Mouse (Mus musculus) cerebral cortex, adult 2 months (tissue): ENCODE measurements around the gene Psmb8.

Source experiments
- WGBS: fragments of 180-500 bp; shearing (Covaris S2); methylation state at CpG from one replicate; pipeline ENCODE4 v1.1.7; 2018; 5-methylcytosine and 5-hydroxymethylcytosine counted together

Gene Psmb8

DNA sequence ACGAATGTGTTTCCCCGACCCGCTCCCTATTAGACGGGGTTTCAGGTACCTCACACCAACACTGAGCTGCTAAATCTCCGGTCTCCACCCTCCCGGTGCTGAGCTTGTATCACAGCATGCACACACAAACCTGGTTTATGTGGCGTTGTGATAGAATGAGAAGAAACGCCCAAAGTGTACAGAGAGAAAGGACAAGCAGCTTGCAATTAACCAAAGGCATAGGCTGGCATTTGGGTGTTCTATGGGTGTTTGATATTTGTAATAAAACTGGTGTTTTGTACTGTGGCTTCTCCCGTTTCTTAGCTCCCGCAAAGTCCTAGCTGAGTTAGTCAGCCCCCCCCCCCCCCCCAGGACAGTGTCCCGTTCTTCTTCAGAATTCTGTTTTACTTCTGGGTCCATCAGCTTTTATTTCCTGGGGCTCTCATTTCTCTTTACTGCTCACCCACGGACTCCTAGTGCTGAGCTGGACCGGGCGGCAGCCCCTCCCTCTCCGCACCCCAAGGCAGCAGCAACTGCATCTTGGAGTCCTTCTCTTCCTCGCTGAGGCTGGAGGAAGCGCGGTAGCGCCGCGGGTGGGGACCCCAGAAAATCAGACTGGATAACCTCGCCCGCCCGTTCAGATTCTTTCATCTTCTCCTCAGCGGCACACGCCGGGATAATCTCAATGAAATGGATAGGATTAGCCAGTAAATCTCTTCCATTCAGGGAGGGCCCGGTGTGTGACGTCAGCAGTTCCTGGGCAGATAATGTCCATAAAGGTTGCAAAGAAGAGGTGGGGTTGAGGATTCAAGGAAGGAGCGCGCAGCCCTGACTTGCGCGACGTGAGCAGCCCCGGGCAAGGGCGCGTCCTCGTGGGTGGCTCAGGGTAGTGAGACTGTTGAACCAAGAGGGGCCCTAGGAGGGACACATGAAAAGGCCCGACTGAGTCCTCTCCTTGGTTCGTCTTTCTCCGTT lies at the start of gene Psmb8:
Gene Psmb8, plus strand, starts transcription at position 781 of the 954 bp plus-strand sequence.
- WGBS, result 8% methylated on average over 41 of the region's 41 CpGs

DNA sequence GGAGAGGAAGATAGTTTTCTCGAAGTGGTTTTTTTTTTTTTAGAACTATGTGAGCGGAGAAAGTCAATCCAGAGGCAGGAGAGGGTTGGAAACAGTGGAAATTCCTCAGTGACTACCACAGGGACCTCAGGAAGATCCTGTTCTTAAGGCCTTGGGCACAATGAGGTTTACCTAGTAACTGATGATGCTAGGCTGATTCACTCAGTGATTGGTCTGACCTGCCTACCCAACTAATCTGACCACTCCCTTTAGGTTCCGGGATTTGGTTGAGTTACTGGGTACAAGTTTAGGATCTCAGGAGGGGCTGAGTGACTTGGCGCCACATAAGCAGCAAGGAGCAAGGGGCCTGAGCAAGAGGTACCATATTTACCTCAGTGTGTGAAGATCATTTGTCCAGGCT lies 44.6 kb upstream of the Psmb8 start, which contains the start of gene H2-DMb1:
Gene H2-DMb1, plus strand, starts transcription at position 150 of the 400 bp plus-strand sequence.
- 39% methylated on average over 4 of the region's 4 CpGs for WGBS

DNA sequence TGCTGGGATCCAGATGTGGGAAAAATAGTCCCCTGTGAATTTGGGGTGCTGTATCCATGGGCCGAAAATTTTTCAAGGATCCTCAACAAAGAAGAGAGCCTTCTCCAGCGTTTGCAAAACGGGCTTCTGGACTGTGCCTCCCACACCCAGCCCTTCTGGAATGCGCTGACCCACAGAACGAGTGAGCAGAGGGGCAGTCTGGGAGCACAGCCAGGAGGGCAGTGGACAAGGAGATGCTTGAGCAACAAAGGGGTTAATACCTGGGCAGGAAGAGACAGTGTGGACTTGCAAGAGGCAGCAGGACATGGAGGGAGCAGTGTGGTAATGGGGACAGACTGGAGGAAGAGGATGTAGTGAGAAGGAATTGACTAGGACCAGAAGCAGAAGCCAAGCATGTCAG lies 42.0 kb upstream of the Psmb8 start:
- WGBS, result 65% methylated on average over 5 of the region's 5 CpGs

DNA sequence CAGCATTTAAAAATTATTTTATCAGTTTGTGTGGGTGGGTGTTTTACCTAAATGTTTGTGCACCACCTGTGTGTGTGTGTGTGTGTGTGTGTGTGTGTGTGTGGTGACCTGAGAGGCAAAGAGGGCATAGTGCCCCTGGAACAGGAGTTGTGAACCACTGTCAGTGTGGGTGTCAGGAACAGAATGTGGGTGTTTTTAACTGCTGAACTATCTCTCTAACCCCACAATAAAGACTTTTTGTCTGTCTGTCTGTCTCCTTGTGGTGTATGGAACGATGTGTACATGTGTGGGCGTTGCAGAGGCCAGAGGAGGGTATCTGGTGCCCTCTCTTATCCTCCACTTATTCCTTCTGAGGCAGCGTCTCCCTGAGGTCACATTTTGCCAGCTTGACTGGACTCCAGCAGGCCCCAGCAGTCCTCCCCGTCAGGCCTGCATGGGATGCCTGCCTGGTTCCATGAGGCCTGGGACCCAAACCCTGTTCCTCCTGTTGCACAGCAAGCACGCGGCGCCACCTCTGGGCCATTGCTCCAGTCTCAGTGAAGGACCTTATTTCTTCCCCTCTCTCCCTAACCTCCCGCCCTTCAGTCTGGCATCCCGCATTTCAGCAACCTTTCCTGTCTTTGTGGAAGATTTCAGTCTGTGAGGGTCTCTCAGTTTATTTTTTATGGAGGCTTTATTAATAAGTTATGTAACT lies 33.2 kb upstream of the Psmb8 start:
- 60% methylated on average over 9 of the region's 9 CpGs for WGBS

DNA sequence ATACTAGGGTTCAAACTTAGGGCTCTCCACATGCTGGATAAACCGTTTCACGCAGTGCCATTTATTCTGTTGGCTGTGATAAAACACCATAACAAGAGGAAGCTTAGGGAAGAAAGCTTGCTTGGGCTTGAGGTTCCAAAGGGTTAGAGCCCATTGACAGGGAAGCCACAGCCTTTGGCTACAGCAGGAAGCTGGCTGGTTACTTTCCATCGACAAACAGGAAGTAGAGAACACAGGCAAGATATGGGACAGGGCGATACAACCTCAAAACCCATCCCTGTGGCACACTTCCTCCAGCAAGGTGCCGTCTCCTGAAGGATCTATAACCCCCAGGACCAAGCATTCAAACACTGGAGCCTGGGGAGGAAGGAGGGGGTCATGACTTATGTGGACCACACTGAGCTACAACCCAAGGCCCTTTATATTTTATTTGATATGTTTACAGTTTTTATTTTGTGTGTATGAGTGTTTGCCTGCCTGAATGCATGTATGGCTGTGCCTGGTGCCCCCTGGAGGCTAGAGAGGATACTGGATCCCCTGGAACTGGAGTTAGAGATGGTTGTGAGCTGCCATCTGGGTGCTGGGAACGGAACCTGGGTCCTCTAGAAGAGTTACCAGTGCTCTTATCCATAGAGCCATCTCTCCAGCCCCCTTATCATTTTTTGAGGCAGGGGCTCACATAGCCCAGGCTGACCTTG lies 32.3 kb upstream of the Psmb8 start:
- WGBS, result 82% methylated on average over 6 of the region's 6 CpGs

DNA sequence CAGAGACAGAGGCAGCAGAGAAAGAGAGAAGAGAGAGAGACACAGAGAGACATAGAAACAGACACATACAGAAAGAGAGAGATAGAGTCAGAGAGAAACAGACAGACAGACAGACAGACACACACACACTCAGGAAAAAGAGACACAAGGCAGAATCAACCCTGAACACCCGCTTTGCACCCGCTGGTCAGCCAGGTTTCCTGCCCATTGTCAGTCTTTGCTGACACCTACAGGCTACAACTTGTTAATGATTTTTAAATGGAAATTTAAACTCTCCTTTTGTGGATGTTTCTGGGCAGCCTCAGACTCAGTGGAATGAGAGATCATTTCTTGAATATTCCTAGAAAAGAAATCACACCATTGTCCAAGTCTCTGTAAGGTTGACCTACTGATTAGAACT lies 28.2 kb upstream of the Psmb8 start:
- 2% methylated on average over 2 of the region's 2 CpGs for WGBS

DNA sequence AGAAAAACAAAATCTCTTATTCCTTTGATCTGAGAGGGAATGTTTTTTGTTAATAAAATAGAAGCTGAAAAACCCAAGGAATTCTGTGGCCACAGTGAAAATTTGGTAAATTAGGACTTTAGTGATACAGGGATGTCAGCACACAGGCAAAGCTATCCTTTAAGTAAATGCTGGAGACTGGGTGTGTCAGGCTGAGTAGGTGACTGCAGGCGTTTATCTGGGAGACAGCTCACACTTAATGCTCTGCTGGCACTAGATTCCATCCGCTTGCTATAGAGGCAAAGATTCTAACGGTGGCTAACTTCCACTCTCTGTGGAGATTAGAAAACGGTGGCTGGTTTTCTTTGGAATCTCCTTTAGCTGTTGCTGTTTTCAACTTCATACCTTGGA lies 27.0 kb upstream of the Psmb8 start:
- WGBS, result 23% methylated on average over 4 of the region's 4 CpGs

DNA sequence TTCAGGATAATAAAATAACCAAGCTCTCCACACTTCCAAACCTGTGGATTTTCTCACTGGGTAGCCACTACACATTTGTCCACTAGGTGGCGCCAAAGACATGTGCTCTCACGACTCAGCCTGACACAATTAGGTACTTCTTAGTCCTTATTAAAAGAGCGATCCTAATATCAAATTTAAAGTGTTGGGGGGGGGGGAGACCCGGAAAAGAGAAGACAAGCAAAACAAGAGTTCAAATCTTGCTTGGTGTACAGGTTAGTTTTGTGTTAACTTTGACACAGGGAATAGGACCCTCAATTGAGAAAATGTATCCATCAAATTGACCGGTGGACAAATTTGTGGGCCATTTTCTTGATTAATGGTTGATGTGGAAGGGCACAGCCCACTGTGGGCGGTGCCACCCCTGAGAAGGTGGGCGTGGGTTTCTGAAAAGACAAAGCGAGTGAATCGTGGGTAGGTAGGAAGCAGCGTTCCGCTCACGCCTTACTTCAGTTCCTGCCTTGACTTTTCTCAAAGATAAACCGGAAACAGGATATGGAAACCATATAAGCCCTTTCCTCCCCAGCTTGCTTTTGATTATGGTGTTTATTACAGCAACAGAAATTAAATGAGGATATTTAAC lies 26.5 kb upstream of the Psmb8 start:
- 35% methylated on average over 13 of the region's 13 CpGs for WGBS

DNA sequence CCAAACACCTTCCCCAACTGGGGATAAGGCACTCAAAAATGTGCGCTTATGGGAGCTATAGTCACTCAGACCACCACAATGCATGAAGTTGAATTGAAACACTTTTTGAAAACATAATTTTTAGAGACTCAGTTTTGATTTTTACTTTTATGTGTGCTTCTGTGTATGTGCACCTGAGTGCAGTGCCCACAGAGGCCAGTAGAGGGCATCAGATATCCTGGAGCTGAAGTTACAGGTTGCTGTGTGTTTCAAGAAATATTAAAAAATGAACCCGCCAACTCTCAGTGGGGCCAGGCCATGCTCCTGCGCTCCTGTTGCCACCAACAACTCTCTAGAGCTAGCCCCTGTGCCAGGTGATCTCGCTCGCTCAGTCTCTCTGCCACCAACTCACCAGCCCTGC lies 25.0 kb upstream of the Psmb8 start:
- WGBS, result 97% methylated on average over 5 of the region's 5 CpGs

DNA sequence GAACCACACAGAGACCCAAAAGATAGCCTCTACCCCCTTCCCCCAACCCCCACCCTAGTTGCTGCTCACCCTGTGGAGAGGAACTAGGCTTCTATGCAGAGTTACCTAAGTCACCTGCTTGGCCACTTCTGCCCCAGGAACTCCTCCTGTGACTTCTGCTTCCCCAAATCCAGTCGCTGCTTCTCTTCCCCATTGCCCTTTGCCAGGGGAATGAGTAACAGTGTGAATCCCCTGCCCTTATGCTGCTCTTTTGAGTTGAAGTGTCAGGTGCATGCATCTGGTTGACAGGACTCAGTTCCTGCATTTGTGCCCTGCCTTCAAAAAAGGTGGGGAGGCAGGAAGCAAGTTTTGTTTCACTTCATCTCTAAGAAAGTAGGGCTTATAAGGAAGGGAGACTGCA lies 23.4 kb upstream of the Psmb8 start:
- WGBS, result 80% methylated on average over 1 of the region's 1 CpGs

DNA sequence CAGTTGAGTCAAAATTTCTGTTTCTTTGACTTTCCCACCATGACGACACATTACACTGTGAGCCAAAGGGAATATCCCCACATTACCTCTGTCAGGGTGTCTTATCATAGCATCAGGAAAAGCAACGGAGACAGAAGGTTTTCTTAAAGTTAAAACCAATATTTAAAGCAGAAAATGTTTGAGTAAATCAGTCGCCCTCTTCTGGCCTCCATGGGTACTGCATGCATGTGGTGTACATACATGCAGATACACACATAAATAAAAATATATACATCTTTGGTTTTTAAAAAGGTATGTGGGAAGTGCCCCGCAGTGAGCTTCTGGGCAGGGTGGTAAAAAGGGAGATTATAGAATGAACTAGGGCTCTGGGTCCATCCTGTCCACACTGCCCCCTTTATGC lies 20.3 kb upstream of the Psmb8 start:
- 68% methylated on average over 4 of the region's 4 CpGs for WGBS

DNA sequence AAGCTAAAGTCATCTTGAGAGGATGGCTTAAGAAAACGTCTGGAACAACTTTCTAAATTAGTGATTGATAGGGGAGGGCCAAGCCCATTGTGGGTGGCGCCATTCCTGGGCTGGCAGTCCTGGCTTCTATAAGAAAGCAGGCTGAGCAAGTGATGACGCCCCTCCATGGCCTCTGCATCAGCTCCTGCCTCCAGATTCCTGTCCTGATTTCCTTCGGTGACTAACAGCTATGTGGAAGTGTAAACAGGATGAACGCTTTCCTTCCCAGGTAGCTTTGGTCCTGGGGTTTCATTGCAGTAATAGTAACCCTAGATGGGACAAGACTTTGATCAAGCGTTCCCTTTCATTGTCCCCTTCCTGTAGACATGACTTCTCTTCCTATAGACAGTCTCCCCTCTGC lies 18.5 kb upstream of the Psmb8 start:
- WGBS, result 64% methylated on average over 6 of the region's 6 CpGs

DNA sequence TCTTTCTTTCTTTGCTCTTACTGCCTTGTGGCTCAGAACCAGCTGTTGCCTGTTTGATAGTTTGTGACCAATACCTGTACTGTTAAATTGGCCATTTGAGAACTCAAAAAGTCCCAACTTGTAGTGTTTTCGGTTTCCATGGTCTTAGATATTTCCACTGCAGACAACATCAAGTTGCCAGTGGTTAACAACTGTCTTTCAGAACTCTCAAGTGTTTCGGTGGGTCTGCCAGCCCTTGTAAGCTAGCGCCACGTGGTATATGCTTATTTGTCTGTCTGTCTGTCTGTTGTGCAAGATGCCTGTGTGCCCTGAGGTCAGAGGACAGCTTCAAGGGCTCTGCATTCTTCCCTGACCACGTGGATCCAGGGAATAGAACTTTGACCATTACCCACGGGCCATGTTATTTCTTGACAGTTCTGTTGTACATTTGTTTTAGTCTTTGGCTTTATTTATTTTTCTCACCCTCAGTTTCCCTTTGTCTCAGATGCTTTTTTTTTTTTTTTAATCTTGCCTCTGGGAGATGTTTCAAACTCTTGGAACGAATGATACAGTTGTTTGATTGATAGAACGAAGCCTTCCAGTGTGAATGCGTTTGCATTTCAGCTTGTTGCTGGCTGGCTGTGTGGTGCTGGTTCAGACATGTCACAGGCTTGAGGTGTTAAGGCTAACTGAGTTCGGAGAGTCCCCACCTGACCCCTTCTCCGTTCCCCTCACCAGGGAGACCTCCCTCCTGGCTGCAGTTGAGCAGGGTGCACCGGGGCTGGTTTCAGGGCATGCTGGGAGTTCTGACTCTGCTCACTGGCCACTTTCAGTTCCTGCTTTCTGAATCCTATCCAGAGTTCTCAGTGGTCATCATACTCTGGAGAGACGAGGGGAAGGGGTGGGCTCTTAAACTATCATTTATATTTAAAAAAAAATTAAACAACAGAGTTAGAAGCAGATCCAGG lies 17.3 kb upstream of the Psmb8 start:
- WGBS, result 78% methylated on average over 13 of the region's 13 CpGs

DNA sequence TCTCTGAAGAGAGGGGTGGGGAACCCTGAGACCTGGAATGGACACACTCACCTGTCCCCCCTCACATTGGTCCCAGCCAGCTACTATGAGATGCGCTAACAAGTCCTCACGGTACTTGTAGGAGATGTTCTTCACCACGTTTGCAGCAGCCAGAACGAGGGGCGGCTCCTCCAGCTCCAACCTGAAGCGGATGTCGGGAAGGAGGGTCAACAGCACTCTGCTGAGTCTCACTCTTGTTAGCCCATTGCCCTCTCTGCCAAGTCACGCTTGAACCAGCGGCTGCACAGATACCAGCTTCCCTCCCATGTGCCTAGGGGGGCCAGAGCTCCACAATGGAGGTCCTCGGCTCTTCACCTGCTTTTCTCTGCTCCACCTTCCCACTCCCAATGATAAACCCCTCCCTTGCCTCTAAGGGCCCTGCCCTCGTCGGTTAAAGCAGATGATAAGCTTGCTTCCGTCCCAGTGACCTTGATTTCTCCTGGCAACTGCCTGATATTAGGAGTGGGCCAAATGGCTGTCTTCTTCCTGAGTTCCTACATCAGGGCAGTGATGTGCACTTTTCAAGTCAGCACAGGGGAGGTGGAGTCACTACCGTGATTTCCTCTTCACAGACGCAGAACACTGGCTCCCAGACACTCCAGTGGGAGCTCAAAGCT lies 13.8 kb upstream of the Psmb8 start:
- 82% methylated on average over 15 of the region's 15 CpGs for WGBS

DNA sequence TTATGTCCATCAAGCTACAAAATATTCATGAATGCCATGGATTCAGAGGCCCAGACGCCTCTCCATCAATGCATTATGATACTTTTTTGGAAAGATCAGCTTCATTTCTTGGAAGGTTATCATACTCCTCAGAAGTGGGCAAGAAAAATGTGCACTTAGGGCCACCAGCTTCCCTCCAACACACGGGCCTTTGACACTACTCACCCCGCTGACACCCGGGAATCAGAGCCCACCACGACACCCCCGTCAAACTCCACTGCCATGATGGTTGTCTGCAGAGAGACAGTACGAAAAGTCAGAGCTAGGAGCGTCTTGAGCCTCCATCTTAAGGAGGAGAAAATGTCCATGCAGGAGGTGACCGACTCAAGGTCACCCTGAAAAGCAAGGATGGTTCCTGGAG lies 12.0 kb upstream of the Psmb8 start:
- WGBS, result 95% methylated on average over 9 of the region's 9 CpGs

DNA sequence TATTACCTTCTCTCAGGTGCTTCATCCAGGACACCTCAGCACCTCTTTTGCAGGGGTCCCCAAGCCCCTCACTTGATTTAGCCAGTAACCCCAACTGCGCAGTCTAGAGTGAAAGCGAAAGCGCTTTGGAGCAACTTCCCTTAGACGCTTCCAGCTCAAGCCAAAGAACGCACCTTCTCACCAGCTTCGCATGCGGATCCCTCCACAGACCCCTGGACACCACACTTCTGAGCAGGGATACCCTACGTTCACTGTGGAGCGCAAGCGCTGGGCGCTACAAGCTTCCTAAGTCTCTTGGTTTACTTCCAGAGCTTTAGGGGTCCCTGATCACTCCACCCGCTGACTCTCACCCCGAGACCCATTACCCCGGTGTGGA lies 10.6 kb upstream of the Psmb8 start:
- 5% methylated on average over 14 of the region's 14 CpGs for WGBS

DNA sequence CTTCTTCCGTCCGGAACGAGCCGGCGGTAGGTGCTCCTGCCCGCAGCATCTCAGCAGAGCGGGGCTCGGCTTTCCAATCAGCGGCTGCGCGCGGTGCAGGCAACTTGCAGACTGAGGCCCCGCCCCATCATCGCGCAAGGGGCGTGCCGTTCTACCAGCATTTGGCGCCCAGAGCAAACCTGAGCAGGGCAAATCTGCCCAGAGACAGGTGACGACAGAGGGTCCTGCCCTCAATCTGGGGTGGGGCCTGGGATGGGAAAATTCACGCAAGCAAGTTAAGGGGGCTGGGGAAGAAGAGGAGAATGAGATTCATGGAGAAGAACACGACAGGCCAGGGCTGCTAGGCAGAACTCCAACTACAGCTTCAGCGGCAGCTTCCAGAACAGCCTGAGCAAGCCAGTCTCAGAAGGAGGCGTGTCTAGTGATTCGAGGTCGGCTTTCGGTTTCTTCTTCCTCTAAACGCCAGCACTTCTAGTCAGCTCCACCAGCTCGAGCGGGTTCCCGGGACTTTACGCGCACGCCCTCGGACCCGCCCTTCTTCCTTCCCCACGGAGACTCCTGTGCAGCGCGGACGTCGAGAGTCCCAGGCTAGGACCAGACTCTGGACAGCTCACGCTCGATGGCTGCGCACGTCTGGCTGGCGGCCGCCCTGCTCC lies 10.1 kb upstream of the Psmb8 start, which contains the start of the genes Tap1 and Psmb9:
Gene Tap1, plus strand, starts transcription at position 293 of the 656 bp plus-strand sequence.
Gene Psmb9, minus strand, starts transcription at position 504 of the 656 bp plus-strand sequence.
- under 1% methylated on average over 46 of the region's 46 CpGs for WGBS

DNA sequence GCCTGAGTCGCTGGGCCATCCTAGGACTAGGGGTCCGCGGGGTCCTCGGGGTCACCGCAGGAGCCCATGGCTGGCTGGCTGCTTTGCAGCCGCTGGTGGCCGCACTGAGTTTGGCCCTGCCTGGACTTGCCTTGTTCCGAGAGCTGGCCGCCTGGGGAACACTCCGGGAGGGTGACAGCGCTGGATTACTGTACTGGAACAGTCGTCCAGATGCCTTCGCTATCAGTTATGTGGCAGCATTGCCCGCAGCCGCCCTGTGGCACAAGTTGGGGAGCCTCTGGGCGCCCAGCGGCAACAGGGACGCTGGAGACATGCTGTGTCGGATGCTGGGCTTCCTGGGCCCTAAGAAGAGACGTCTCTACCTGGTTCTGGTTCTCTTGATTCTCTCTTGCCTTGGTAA lies 9.5 kb upstream of the Psmb8 start:
- 9% methylated on average over 20 of the region's 20 CpGs for WGBS

DNA sequence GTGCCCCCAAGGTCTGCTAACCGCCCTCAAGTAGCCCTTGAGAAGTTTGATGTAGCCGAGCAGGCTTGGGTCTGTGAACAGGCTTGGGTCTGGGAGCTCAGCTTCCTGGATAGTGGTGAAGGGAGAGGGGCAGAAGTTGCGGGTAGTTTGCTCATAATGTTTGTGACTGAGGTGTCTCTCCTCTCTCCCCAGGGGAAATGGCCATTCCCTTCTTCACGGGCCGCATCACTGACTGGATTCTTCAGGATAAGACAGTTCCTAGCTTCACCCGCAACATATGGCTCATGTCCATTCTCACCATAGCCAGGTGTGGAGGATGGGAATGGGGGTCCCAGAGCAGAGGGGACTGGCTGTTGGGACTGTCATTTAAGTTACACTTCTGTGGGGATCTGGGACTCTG lies 8.5 kb upstream of the Psmb8 start:
- 90% methylated on average over 6 of the region's 6 CpGs for WGBS

DNA sequence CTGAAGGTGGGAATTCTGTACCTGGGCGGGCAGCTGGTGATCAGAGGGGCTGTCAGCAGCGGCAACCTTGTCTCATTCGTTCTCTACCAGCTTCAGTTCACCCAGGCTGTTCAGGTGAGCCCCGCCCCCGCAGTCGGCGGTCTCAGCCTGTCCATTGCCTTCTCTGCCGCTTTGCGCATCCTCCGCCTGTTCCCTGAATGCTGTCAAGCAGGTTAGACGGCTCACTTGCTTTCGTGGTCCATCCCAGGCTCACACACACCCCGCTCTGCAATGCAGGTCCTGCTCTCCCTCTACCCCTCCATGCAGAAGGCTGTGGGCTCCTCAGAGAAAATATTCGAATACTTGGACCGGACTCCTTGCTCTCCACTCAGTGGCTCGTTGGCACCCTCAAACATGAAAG lies 4.7 kb upstream of the Psmb8 start:
- 42% methylated on average over 16 of the region's 16 CpGs for WGBS
